Mouse (Mus musculus): ENCODE measurements around the gene Ggcx.

Ggcx gene

DNA sequence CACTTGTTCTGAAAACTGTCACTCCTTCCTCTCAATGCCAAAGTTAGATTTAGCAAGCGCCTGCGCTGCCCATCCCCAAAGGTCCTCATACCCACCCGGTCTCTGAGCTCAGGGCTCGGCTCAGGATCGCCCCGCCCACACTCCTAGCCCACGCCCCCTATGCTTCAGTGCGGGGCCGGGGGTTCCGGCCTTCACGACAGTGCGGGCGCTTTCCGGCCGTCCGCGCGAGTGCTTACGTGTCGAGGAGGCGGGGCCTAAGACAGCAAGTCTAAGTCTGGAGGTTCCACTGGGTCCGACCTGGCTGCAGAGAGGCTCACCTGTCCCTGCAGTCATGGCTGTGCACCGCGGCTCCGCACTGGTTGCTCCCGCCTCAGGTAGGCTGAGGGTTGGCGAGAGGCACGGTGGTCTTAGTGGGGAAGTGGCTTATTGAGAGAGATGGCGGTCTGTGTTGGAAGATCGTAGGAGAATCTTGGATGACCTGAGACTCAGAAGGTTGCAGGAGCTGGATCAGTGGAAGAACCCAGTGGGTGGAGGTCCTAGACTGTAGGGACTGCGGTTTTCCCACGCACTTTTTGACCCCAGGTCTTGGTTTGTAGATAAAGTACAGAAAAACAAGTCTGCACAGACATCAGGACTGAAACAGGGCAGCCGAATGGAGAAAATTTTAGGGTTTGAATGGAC lies at the start of gene Ggcx:
Gene Ggcx, plus strand, starts transcription at position 233 of the 681 bp plus-strand sequence.
- peak; percentile 96 for DNase-seq (ENCODE audit: low read depth)

DNA sequence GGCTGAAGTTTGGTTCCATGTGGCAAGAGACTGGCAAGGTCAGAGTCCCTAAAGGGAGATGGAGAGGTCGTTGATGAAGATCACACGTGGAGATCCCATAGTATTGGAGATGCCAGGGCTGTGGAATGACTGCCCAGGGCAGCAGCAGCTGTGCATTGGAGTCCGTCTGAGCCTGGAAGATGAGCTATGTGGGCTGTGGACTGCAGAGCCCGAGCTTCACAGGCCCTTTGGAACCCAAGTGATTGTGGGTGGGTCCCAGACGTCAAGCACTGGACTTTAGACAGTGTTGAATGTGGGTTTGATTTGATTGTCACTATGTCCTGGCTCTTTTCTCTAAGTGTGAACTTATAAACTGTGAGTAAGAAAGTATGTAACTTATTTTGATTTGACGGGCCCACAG lies 49.1 kb upstream of the Ggcx start:
- DNase-seq (ENCODE audit: low read depth): no peak

DNA sequence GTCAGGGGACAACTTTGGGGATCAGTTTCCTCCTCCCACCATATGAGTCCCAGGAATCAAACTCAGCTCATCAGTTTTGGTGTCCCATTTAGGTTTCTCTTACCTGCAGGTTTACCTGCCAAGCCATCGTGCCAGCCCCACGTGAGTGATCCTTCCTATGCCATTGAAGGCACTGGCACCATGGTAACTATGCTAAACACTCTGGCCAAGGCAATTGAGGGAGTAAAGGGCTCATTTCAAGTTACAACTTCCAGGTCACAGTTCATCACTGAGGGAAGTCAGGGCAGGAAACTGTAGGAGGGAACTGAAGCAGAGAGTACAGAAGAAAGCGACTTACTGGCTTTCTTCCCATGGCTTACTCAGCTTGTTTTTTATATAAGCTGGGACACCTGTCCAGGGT lies 47.8 kb upstream of the Ggcx start:
- no peak for DNase-seq (ENCODE audit: low read depth)

DNA sequence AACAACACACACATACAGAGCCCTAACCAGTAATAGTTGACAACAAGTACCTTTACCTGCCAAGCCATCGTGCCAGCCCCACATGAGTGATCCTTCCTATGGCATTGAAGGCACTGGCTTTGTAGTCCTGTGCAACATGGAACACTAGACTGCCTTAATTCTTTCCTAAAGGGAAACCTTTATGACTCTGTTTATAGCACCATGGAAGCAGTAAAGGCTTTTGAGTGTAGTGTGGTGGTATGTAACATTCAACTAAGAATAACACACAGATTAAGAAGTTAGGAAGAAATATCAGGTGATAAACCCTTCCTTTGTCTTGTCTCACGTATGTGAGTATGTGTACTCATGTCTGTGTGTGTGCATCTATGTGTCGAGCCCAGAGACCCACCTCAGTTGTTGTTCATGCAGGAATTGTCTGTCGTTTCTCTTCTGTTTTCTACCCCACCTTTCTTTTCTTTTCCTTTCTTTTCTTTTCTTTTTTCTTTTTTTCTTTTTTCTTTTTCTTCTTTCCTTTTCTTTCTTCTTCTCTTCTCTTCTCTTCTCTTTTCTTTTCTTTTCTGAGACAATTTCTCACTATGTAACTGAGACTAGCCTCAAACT lies 47.2 kb upstream of the Ggcx start, which contains the start of gene Rnf181:
Gene Rnf181, minus strand, starts transcription at position 113 of the 600 bp plus-strand sequence.
- DNase-seq (ENCODE audit: low read depth): no peak

DNA sequence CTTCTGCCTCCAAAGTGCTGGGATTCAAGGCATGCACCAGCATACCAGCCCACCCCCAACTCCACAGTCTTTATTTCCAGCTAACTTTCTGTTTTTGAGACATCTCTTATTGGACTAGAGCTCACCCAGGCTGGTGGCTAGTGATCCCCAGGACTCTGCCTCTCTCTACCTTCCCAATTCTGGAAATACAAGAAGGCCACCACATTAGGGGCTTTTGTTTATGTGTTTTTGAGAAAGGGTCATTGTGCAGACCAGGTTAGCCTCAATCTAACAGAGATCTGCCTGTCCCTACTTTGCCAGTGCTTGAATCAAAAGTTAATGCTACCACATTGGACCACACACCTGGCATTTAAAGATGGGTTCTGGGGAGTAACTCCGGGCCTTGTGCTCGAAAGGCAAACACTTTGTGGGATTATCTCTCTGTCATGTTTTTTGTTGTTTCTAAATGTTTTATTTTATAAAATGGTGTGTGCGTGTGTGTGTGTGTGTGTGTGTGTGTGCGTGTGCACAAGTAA lies 46.6 kb upstream of the Ggcx start:
- DNase-seq (ENCODE audit: low read depth): no peak

DNA sequence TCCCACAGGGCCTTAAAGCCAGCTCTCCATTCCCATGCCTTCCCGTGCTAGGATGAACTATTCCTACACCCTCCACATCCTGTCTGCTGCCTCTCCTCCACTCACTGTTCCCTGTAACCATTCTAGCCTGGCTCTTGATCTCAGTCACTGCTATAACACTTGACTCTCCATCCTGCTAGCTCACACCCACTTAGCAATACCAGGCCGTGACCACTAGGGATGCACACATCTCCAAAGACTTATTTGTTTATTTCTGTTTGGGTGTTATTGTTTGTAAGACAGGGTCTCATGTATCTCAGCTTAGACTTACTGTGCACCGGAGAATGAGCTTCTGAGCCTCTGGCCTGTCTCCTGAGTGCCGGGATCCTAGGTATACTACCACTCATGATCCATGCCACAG lies 44.6 kb upstream of the Ggcx start:
- no peak for DNase-seq (ENCODE audit: low read depth)

DNA sequence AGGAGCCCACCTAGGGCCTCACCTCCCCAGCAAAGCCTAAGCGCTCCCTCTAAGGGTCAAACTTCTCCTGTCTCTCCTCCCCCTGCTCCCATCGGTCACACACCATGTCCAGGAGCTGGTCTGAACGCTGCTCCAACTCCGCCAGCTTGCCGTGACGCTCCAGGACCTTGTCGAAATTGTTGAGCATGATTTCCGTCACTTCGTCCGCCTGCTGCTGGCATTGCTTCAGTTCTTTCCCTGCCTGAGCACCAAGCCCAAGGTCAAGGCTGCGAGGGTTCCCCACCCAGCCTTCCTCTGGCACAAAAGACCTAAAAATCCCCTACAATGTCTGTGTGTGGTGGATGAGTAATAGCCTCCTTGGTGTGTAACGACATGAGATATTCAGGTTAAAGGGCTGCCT lies 44.0 kb upstream of the Ggcx start:
- DNase-seq (ENCODE audit: low read depth): no peak

DNA sequence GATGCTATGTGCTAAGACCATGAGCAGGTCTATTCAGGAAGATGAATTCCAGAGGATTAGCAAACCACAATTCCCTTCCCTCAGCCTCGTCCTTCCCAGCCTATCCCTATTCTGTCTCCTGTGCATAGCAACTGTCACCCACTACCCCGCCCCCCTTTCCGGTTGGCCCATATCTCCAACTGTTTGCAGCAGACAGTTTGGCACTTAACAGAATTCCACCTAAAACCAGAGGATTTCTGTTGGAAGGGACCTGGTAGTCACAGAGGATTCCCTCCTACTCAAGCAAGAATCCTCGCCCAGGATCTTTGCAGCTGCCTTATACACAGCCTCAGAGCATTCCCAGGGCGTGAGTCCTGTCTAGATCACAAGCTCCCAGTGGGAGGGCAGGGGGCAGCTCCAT lies 43.0 kb upstream of the Ggcx start:
- DNase-seq (ENCODE audit: low read depth): no peak

DNA sequence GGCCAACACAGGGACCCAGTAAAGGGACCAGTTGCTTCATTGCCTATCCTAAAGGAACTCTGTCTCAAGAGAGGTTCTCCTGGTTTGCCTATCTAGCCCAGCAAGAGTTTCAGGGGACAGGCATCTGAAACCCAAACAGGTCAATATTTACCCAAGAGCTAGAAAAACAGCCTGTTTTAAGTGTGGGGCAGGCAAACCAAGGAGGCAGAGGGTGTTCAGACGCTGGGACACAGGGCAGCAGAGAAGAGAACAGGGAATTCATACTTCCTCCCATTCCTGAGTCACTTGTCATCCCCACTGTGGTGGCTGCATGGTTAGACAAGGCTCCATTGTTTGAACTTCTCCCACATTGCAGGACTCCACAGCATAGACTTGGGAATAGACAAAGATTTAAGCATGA lies 42.5 kb upstream of the Ggcx start:
- DNase-seq (ENCODE audit: low read depth): no peak

DNA sequence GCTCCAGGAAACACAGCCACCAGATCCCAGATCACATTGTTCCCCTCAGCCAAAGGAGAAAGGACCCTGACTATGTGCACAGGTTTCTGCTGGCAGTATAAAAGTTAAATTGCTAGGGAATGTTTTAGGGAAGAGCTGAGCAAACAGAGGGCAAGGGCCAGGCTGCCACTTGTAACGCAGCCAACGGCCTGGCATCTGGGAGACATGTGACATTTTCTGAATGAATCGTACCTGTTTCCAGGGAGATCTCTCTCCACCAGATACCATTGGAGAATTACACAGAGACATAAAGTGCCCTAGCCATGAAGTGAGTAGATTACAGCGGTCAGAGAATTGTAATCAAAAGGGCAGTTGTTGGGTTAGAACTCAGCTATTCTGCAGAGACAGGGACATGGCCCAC lies 40.9 kb upstream of the Ggcx start:
- no peak for DNase-seq (ENCODE audit: low read depth)

DNA sequence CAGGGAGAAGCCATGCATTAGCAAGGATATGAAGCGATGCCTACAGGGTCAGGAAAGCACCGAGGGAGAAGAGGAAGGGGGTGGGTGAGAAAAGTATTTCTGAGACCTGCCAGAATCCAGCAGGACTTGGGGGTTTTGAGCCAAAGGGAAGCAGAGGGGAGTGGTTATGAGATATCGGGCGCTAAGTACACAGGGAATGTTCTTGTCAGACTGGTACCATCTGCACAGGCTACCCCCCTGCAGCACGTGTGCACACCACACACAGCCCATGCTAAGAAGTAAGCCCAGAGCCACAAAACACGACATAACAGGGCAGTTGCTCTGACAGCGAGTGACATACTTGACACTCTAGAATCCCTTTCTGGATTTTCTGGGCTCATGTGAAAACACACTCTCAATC lies 39.9 kb upstream of the Ggcx start:
- DNase-seq (ENCODE audit: low read depth): no peak

DNA sequence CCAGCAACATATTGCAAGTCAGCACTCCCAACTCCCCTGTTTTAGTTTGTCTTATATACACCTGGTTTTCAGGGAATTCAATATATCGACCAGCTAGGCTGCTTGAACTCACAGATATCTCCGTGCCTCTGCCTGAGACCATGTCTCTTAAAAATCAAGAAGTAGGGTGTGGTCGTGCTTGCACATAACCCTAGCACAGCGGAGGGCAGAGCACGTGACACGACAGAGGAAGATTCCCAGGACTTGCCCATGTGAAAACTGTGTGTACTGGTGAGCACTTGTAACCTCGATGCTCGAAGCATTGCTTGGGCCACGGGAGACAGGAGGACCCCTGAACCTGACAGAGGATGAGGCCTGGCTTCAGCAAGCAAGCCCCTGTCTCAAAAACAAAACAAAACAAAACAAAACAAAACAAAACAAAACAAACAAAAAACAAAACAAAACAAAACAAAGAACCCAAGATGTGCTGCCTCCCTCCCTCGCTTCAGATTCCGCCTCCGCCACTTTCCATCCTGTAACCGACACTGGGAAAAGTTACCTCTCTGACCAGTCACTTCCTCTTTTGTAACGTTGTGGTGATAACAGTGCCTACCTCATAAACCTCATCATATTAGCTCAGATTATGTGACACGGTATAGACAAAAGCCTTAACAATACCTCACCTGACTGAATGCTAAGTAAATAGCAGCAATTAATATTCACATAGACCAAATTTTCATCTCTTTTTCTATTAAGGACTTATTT lies 39.1 kb upstream of the Ggcx start:
- peak; percentile 45 for DNase-seq (ENCODE audit: low read depth)

DNA sequence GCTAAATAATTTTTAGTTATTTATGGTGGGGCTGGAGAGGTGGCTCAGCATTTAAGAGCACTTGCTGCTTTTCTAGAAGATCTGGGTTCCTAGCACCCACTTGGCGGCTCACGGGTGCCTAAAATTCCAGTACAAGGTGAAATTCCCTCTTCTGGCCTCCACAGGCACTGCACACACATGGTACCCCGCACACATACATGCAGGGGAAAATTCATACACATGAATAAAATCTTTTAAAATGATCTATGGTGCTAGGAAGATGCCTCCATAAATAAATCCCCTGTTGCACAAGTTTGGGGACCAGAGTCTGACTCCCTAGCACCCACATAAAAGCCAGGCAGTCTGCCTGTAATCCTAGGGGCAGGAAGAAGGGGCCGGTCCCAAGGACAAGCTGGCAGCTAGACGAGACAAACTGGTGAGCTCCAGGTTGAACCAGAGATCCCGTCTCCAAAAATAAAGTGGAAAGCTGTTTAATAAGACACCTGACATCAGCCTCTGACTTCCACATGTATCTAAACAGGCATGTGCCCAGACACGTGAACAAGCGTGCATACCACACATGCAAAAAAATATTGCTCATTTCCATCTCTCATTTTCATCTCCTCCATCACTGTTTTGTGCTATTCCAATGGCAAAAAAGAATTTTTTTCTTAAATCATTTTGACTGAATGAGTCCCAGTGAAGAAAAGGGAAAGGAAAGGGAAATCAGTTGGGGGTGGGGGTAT lies 35.4 kb upstream of the Ggcx start:
- no peak for DNase-seq (ENCODE audit: low read depth)

DNA sequence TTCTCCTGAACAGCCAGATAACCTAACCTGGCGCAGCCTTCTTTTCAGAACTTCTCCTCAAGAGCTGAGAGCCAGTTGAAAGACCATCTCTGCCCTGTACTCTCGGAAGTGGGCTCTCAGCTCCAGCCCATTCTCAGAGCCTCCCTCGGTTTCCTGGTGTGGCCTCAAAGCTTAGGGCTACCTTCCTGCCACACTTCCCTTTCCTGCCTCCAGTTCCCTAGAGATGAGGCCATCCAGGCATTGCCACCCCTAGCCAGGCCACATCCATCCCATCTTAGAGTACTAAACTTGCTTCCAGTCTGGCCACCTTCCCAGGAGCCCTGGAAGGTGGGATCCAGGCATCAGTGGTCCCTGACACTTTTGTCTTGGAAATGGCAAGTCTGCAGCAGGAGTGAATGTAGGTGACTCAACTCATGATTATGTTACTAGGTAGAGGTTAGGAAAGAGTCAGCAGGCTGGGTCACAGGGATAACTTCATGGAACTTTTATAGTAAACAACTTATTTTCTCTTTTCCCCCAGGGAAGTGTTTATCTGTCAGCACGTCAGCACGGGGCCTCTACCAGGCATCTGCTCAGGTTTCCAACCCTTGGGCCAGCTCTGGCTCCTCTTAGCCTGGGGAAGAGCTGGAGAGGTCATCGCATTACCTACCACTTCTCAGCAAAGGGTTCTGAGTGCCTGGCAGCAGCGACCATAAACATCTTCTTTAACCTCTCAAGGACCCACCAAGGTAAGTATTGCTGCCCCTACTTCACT lies 34.6 kb upstream of the Ggcx start:
- no peak for DNase-seq (ENCODE audit: low read depth)

DNA sequence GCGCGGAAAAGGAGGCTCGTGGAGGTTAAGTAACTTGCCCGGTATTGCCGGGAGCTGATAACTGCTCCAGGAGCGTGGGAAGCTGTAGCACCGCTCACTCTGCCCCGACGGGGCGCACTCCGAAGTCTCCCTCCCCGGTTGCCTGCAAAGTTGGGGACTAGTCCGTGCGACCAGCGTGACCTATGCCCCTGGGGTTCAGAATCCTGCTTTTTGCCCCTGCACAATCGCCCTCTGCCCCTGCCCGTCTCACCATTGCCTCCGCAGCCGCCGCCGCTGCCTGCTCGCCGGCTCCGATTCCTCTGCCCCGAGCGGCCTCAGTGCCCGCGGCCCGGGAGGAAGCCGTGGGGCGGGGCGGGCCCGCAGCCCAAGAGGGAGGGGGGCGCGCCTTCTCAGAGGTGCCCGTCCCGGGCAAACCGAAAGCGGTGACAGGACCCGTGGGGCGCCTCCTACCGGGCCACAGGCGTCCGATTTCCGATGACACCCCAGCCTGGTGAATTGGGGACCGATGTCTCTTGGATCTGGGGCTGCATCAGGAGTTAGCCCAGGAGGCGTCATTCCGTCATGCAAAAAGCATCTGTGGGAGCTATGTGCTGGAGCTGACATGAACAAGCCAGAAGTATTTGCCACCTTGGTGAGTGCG lies 33.9 kb upstream of the Ggcx start, which contains the start of gene Vamp5:
Gene Vamp5, minus strand, starts transcription at position 338 of the 640 bp plus-strand sequence.
- DNase-seq (ENCODE audit: low read depth): peak; percentile 92

DNA sequence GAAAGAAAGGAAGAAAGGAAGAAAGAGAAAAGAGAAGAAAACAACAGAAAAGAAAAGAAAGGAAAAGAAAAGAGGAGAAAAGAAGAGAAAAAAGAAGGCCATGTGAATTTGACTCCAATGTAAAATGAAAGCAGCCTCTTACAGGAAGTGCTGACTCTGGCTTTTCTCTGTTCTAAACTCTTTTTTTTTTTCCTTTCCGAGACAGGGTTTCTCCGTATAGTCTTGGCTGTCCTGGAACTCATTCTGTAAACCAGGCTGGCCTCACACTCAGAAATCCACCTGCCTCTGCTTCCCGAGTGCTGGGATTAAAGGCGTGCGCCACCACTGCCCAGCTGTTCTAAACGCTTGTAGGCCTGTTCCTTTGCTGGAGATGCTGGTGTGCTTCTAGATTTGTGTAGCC lies 31.6 kb upstream of the Ggcx start:
- DNase-seq (ENCODE audit: low read depth): peak; percentile 49

DNA sequence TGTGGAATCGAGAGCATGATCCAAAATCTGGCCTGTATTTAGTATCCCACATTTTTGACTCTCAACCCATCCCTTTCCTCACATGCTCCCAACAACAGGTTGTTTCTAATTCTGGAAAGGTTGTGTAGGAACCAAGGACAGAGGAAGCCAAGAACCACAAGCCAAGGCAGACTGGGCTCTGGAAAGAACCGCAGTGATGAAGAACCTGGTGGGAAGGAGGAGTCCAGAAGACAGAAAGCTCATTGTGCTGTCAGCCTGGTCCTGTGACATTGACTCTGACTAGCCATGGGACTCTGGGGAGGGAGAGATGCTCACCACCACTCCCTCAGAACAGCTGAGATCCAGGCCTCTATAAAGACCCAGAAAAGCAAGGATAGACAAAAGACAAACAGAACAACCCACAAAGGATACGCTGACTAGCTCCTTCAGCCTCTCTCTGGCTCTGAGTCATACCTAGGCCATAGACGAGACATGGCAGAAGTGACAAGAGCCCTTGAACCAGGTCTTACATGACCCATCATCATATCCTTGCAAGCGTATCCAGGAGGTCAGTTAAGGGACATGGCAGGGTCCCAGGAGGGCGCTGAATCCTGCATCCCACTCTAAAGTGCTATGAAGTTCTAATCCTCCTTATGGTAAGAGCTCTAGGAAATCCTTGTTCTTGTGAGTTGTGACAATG lies 30.8 kb upstream of the Ggcx start:
- DNase-seq (ENCODE audit: low read depth): no peak

DNA sequence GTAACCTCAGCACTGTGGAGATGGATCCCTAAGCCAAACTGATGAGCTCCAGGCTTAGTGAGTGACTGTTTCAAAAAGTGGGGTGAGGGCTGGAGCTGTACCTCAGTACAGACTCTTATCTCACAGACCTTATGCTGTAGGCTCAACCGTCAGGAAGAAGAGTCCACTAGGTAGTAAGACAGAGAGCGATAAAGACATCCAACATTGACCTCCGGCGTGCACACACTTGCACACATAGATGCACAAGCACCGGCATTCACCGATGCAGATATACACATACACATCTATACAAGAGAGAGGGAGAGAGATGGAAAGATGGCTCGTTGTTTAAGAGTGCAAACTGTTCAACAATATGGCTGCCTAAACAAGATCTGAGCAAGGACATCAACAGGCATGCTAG lies 30.2 kb upstream of the Ggcx start:
- no peak for DNase-seq (ENCODE audit: low read depth)

DNA sequence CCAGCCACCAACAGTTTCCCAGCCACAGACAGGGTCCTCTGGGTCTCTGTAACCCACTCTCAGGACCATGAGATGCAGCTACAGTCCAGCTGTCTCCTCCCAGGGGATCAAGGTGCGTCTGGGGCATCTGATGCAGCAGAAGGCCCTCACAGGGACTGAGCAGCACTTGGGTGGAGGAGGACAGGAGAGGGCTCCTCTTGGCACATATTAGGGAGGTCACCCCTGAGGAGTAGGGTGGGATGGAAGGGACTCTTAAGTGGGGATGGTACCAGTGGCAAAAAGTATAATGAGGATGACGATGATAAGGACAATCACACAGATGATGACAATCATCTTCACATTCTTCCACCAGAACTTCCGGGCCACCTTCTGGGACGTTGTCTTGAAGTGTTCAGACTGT lies 28.9 kb upstream of the Ggcx start:
- no peak for DNase-seq (ENCODE audit: low read depth)

DNA sequence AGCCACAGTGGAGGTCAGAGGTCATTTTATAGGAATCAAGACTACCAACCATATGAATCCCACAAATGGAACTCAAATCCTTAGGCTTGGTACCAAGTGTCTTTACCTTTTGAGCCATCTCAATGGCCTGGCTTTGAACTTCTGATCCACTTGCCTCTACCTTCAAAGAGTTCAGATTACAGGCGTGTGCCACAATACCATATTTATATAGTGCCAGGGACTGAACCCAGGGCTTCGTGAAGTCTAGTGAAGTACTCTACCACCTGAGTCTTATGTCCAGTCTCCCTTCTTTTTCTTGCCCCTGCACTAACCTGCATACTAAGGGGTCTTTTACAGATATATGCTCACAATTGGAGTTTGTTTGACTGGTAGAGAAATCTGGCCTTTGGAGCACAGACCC lies 27.5 kb upstream of the Ggcx start:
- no peak for DNase-seq (ENCODE audit: low read depth)

DNA sequence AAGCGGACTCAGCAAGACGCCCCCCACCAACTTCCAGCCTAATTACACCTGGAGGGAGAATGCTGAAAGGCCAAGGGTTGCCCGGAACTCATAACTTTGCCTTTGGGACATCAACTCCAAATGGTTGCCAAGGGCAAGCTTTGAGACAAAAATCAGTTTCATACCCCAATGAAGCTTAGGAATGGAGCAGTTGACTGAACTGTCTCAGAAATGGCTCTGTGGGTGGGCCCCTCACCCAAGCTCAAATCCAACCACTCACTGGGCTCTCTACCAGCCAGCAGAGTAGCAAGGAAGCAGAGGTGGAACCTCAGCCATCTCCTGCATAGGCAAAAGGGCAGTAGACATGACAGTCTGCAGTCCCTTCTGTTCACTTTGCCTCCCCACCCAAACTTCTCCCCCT lies 26.3 kb upstream of the Ggcx start:
- no peak for DNase-seq (ENCODE audit: low read depth)

All from naive thymus-derived CD4-positive, alpha-beta T cell, adult 2 months (primary cell).